Mouse (Mus musculus) forebrain, embryonic 14.5 days (tissue): ENCODE data around the gene Thsd7a. TPM values are rescaled to one million over a fixed set of nuclear protein-coding genes. Genes with fewer than 3 reads are reported as not detected.

Experiments used
- ATAC-seq: fragments of 200-750 bp; cut with Nextera tagmentation; 2 replicates; pipeline ENCODE4 v1.8.0; 2017; ENCODE audit warnings: mild to moderate bottlenecking, moderate library complexity
- DNase-seq: peaks from one replicate; pipeline ENCODE4 v3.0.0-alpha.2; 2015; ENCODE audit warnings: low spot score
- H3K27ac ChIP-seq: fragments of 300-500 bp; sonication (generic); 2 replicates; pipeline ENCODE4 v1.5.1; 2014; ENCODE audit warnings: low read depth, mild to moderate bottlenecking, control low read depth, low read length, moderate library complexity
- H3K27me3 ChIP-seq: fragments of 300-500 bp; sonication (generic); replicated peaks from 2 replicates; pipeline ENCODE4 v1.6.1; 2014; ENCODE audit warnings: low read length, control low read depth, mixed read lengths; ENCODE audit not compliant: control insufficient read depth, insufficient read depth
- H3K36me3 ChIP-seq: fragments of 300-500 bp; sonication (generic); 2 replicates; pipeline ENCODE4 v1.6.1; 2014; ENCODE audit warnings: low read length, control low read depth; ENCODE audit not compliant: control insufficient read depth, insufficient read depth
- H3K4me1 ChIP-seq: fragments of 300-500 bp; sonication (generic); 2 replicates; pipeline ENCODE4 v1.6.1; 2014; ENCODE audit warnings: antibody characterized with exemption, low read length, control low read depth; ENCODE audit not compliant: control insufficient read depth, insufficient read depth
- H3K4me2 ChIP-seq: fragments of 300-500 bp; sonication (generic); 2 replicates; pipeline ENCODE4 v1.6.1; 2014; ENCODE audit warnings: mild to moderate bottlenecking, control low read depth, low read length
- H3K4me3 ChIP-seq: fragments of 300-500 bp; sonication (generic); 2 replicates; pipeline ENCODE4 v1.5.1; 2014; ENCODE audit warnings: low read depth, low read length, control low read depth
- H3K9ac ChIP-seq: fragments of 300-500 bp; sonication (generic); 2 replicates; pipeline ENCODE4 v1.6.1; 2014; ENCODE audit warnings: mild to moderate bottlenecking, low read length, control low read depth, moderate library complexity
- H3K9me3 ChIP-seq: fragments of 300-500 bp; sonication (generic); replicated peaks from 2 replicates; pipeline ENCODE4 v1.6.1; 2016; ENCODE audit warnings: low read length, control low read depth, mixed read lengths; ENCODE audit not compliant: control insufficient read depth
- WGBS: fragments of 180-500 bp; shearing (Covaris S2); extraction: QIAGEN DNeasy Blood & Tissue Kit; methylation state at CpG from one replicate; pipeline ENCODE4 v1.1.7; 2014; 5-methylcytosine and 5-hydroxymethylcytosine counted together
- polyA plus RNA-seq: library from polyadenylated mRNA; unstranded; fragments of >200 nt; fragmentation: Nextera tagmentation; extraction: Ambion mirVana; gene quantifications from 2 replicates; pipeline ENCODE4 v1.2.1, GENCODE M21; 2014

Thsd7a gene
- polyA plus RNA-seq, 1 experiment from 2014 or later: 8.0 TPM

DNA sequence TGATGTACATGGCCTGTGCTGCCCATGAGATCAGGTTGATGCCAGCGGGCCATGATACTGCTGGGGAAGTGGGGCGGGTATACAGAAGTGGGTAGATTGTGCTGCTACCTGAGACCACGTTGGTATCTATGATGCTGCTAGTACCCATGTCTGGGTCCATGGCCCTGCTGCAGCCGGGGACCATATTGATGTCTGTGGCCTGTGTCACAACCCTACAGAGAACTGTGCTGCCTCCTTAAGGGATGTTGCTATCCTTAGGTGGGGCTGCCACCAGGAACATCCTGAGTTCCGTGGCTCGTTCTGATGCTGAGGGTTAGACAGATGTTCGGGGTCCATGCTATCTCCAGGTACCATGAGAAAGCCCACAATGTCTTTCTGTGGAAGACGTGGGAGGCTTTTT is 33.1 kb downstream of the Thsd7a start:
- no peaks in the 10 kb centered on the region for H3K4me1 ChIP-seq
- no peaks in the 10 kb centered on the region for H3K36me3 ChIP-seq
- no peak overlapping the region for H3K4me2 ChIP-seq
- 95% methylated on average over 8 of the region's 8 CpGs for WGBS
- DNase-seq: no peak
- H3K9me3 ChIP-seq: no peaks in the 10 kb centered on the region
- H3K27ac ChIP-seq: no peak overlapping the region
- no peaks in the 10 kb centered on the region for H3K27me3 ChIP-seq
- ATAC-seq: no peak
- H3K4me3 ChIP-seq: no peak overlapping the region
- no peak overlapping the region for H3K9ac ChIP-seq

DNA sequence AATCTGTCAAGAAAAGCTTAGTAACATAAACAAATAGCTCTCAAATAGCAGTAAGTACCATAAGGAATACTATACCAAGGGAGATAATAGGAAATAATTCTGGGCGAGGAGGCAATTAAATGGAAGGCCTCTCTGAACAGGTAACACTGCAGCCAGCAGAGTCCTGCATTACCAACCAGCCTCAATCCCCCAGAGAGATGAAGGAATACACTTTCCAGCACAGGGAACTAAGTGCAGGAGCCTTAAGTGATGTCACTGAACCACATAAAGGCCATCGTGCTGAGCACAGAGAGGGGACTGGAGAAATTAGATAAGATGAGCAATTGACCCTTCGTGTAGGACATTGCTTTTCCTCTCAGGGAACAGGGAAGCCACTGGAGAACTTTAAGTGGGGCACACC is 36.6 kb downstream of the Thsd7a start:
- no peaks in the 10 kb centered on the region for H3K27me3 ChIP-seq
- H3K4me3 ChIP-seq: no peak overlapping the region
- no peak overlapping the region for H3K9ac ChIP-seq
- no peak overlapping the region for H3K4me2 ChIP-seq
- H3K4me1 ChIP-seq: no peaks in the 10 kb centered on the region
- no peaks in the 10 kb centered on the region for H3K9me3 ChIP-seq
- DNase-seq: peak; percentile 1
- no peak for ATAC-seq
- no peaks in the 10 kb centered on the region for H3K36me3 ChIP-seq
- H3K27ac ChIP-seq: no peak overlapping the region
- 76% methylated on average over 3 of the region's 3 CpGs for WGBS

DNA sequence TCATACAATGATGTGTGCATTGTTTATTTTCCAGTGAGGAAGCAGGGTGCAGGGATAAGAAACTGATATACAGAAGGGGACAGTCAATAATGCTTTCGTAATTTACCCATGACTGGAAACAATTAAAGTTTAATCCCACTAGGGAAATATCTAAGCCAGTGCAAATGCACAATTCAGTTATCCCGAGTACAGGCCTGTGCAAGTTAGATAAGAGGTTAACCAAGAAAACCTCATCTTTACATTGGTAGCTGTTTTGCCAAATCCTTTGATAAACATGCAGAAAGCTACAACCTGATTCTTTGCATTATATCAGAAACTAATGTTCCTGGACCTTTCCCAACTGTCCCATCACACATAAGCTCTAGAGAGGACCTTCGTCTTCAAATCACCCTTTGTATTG is 46.3 kb downstream of the Thsd7a start:
- WGBS: 69% methylated on average over 3 of the region's 3 CpGs
- H3K9ac ChIP-seq: no peak overlapping the region
- no peak overlapping the region for H3K4me3 ChIP-seq
- no peak for DNase-seq
- no peaks in the 10 kb centered on the region for H3K9me3 ChIP-seq
- no peaks in the 10 kb centered on the region for H3K27me3 ChIP-seq
- H3K36me3 ChIP-seq: no peaks in the 10 kb centered on the region
- no peak overlapping the region for H3K4me2 ChIP-seq
- H3K27ac ChIP-seq: no peak overlapping the region
- H3K4me1 ChIP-seq: no peaks in the 10 kb centered on the region
- no peak for ATAC-seq

DNA sequence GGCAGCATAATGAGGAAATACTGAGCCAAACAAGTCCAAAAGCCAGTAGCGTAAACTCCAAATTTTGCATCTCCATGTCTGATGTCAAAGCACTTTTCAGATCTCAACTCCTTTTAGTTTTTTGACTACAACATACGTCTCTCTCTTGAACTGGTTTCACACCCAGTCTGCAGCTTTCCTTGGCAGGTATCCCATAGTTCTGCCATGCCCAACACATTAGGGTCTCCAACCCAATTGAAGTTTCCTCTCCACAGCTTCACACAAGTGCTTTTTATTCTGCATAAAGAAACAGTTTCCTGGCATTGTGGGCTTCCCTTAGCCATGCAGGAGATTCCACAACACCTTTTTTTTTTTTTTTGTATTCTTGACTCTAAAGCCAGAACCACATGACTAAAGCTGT is 50.1 kb downstream of the Thsd7a start:
- peak; percentile 5 for DNase-seq
- no peak for ATAC-seq

DNA sequence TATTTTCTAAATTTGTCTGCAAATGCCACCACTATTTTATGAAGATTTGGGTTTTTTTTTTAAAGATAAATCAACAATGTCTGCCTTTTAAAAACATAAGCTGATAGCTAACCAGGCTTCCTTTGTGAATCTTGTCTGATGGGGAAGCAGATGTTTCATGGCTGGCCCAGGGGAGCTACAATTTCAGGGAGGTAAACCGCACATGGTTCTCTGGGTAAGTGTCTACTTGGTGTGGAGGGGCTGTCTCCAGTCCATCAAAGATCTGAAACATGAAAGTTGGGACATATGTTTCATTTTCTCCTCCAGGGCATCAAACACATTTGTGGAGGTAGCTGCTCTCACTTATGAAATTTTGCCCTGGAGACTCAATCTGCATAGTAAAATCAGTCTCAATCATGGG is 55.5 kb downstream of the Thsd7a start:
- no peak for ATAC-seq
- no peaks in the 10 kb centered on the region for H3K9me3 ChIP-seq
- no peak overlapping the region for H3K27ac ChIP-seq
- 85% methylated on average over 1 of the region's 1 CpGs for WGBS
- no peak overlapping the region for H3K4me3 ChIP-seq
- no peaks in the 10 kb centered on the region for H3K36me3 ChIP-seq
- H3K4me2 ChIP-seq: no peak overlapping the region
- H3K9ac ChIP-seq: no peak overlapping the region
- H3K4me1 ChIP-seq: no peaks in the 10 kb centered on the region
- DNase-seq: peak; percentile 5
- no peaks in the 10 kb centered on the region for H3K27me3 ChIP-seq

More for the DNA sequence above, 50.1 kb downstream of the Thsd7a start:
- no peaks in the 10 kb centered on the region for H3K9me3 ChIP-seq
- no peaks in the 10 kb centered on the region for H3K4me1 ChIP-seq
- no peak overlapping the region for H3K9ac ChIP-seq
- no peaks in the 10 kb centered on the region for H3K27me3 ChIP-seq
- no peak overlapping the region for H3K4me2 ChIP-seq
- no peak overlapping the region for H3K27ac ChIP-seq
- H3K4me3 ChIP-seq: no peak overlapping the region
- 85% methylated on average over 2 of the region's 2 CpGs for WGBS
- H3K36me3 ChIP-seq: no peaks in the 10 kb centered on the region

DNA sequence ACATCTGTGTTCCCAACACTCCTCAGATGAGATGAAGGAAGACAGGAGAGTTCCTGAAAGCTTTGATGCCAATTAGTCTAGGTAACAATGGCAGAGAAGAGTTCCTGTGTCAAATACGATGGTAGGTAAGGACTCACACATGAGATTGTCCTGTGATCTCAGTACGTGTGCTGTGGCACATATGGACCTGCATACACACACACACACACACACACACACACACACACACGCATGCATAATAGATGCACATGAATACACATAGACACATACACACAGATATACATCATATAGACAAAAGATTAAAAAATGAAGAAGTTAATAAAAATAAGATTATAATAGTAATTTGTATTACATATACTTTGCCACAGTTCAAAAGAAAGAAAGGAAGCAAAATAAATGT is 56.0 kb downstream of the Thsd7a start:
- Histone ChIP-seq H3K27me3 (no peaks in the 10 kb centered on the region), H3K36me3 (no peaks in the 10 kb centered on the region), H3K27ac (no peak overlapping the region), H3K4me2 (no peak overlapping the region), H3K4me3 (no peak overlapping the region), H3K9me3 (no peaks in the 10 kb centered on the region), H3K4me1 (no peaks in the 10 kb centered on the region), H3K9ac (no peak overlapping the region)
- no peak for DNase-seq
- ATAC-seq: no peak
- 86% methylated on average over 3 of the region's 3 CpGs for WGBS

DNA sequence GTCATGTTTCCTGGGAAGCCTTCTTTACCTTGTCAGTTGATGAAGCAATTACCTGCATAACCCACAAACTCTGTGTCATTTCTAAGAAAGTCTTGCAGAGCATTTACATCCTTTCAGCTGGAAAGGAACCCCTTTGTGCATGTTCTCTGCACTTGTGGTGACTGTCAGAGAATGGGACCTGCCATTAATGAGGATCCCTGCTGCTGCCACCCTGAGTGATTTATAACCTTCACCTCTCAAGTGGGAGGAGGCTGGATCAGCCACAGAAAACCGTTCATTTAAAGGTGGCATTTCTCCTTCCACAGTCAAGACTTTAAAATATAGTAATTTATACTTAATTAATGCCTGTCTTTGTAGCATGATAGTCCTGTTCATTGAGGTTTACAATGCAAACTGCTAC is 99.6 kb downstream of the Thsd7a start:
- WGBS: 4% methylated on average over 1 of the region's 1 CpGs
- Histone ChIP-seq H3K27ac (no peak overlapping the region), H3K9ac (no peak overlapping the region), H3K27me3 (no peaks in the 10 kb centered on the region), H3K9me3 (no peaks in the 10 kb centered on the region), H3K4me1 (no peaks in the 10 kb centered on the region), H3K36me3 (no peaks in the 10 kb centered on the region), H3K4me3 (no peak overlapping the region), H3K4me2 (no peak overlapping the region)
- ATAC-seq (no peak), DNase-seq (peak; percentile 11)

DNA sequence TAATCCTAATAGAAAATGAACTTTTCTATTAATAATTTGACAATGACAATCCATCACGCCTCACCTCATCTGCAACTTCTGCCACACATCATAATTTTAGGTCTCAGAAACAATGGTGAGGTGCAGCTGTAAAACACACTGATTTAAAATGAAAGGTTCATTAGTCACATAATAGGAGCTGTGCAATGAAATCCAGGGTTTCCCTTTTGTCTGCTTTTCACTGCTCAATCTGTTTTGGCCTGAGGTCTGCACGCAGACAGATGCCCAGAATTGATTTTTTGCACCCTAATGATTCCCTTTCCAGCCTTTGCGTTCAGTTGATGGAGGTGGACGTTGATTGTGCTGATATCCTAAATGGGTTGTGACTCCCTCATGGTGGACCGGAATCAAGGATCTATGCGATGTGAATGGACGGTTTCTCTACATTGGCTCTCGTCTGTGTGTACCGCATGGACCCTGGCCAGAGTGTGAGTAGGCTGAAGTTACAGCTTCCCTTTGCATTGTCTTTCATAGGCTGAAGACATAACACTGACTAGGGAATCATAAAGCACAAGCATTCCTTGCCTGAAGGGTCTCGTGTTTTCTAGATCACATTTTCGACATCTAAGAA is 120.5 kb downstream of the Thsd7a start:
- Histone ChIP-seq H3K27ac (no peak overlapping the region), H3K4me3 (no peak overlapping the region), H3K9me3 (no peaks in the 10 kb centered on the region), H3K4me1 (no peaks in the 10 kb centered on the region), H3K36me3 (no peaks in the 10 kb centered on the region), H3K4me2 (no peak overlapping the region), H3K9ac (no peak overlapping the region), H3K27me3 (no peaks in the 10 kb centered on the region)
- no peak for DNase-seq
- WGBS: 76% methylated on average over 11 of the region's 11 CpGs
- no peak for ATAC-seq

DNA sequence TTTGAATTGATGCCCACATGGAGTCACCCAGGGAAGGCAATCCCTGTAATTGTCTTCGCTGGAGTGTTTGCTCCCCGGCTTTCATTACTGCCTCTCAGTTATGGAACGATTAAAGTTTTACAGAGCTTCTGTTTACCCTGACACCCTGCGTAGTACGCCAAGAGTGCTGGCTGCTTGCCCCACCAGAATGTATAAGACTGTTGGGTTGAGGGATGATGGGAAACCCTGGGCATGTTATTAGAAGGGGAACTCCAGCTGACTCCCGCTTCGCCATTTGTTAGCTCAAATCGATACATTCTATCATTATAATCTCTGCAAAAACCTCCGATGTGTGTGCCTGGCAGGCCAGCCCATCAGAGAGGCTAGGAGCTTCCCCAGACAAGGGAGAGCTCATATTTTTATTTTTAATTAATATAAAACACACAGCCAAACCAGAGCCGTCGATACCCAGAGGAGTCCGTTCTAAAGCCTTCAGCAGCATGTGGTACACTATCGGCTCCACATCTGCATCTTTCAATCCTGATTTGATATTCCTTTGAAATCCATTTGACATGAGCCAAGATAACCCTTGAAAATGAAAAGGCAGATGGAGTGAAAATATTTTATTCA is 142.5 kb downstream of the Thsd7a start:
- H3K27me3 ChIP-seq: no peaks in the 10 kb centered on the region
- no peaks in the 10 kb centered on the region for H3K9me3 ChIP-seq
- peak; percentile 85 for DNase-seq
- no peak overlapping the region for H3K27ac ChIP-seq
- WGBS: 64% methylated on average over 13 of the region's 13 CpGs
- no peaks in the 10 kb centered on the region for H3K36me3 ChIP-seq
- no peak overlapping the region for H3K4me3 ChIP-seq
- ATAC-seq: peak; percentile 87; the same call in 1 of the 2 replicates
- H3K9ac ChIP-seq: no peak overlapping the region
- no peaks in the 10 kb centered on the region for H3K4me1 ChIP-seq
- no peak overlapping the region for H3K4me2 ChIP-seq
